Mouse (Mus musculus) liver, adult 2 months (tissue): ENCODE data around the gene Tmem179.

ENCODE experiments used
- CTCF ChIP-seq: fragments of 200-500 bp; IDR thresholded peaks from 2 replicates; pipeline ENCODE4 v1.5.1; 2011; ENCODE audit warnings: low read depth, low read length, control low read depth
- POLR2A ChIP-seq: fragments of 200-500 bp; IDR thresholded peaks from 2 replicates; pipeline ENCODE4 v1.6.1; 2011; ENCODE audit warnings: low read length, control low read depth; ENCODE audit not compliant: insufficient read depth; ENCODE audit errors: extremely low read depth

DNA sequence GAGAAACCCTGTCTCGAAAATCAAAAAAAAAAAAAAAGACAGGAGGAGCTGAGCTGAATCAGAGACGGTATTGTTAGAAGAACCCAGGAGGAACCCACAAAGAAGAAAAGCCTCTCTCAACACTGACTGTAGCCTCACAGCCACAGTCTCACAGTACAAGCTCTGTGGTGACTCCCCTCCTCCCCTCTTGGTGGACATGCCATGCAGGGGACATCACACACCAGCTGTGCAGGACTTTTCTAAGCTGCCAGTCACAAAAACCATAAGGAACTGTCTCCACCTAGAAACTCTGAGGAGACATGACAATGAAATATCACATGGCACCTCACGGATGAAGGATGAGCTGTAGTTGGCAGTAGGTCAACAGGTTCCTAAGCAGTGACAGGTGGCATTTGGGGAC, 44.6 kb upstream of the Tmem179 start:
- TF ChIP-seq CTCF, result no peak
- TF ChIP-seq POLR2A, result no peak
